Mouse (Mus musculus): Measurements from ENCODE around the gene Shroom3.

Shroom3 gene

DNA sequence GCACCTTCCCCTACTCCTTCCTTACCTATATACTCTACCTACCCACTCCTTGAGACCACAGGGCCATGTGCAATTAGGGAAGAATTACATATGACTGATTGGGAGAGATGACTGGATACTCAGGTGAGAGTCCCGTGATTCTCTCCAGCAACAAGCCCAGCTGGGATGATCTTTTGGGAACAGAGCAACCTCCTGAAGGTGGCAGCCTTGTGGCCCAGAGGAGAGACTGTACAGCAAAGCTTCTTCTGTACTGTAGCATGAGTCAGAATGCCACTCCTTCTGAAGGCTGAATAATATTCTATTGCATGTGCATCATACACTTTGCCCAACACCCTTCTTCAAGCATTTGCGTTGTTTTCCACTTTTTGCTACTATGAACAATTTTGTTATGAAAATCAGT, 319.4 kb downstream of the Shroom3 start:
- DNase-seq (ENCODE audit: low read depth, low spot score): no peak

DNA sequence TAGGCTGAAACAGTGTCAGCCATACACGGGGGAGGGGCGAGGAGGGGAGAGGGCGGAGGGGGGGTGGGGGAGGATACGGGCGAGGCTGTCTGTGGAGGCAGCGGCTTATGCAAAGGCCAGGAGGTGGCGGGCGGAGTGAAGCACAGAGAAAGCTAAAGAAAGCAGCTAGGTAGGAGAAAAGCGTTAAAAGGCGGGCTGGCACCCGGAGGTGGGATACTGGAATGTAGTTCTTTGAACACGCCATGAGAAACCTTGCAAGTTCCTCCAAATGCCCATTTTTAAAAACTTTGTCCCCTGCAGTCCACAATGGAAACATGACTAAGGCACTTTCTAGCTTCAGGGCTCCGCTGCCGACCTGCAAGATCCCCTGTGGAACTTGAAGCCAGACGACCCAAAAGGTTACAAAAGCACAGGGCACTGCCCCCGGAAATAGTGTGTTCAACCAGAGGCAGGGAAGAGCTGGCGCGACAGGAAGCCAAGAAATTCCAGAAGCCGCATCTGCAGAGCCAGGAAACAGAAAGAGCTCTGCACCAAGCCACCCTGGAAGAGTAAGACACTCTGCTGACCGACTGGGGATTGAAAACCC, 322.1 kb downstream of the Shroom3 start:
- no peak for DNase-seq (ENCODE audit: low read depth, low spot score)

DNA sequence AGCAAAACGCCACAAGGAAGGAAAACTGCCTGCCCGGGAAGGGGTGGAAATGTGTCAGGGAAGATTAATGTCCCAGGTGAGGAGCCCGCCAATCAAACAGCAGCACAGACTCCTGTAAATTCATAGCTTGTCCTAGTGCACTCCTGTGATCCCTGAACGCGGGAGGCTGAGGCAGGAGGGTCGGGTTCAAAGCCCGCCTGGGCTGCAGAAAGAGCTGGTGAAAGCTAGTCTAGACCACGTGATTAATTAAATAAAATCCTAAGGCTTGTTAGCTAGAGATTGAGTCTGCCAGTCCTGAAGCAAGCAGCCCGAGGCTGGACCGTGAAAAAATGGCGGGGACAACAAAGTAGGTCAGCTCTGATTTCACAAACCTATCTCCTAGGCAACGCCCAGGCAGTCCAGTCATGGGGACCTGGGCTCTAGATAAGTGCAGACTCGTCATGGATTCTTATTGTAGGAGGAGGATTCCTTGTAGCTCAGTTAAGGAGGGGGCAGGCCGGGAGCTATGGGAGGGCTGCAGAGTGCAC, 322.6 kb downstream of the Shroom3 start:
- no peak for DNase-seq (ENCODE audit: low read depth, low spot score)

DNA sequence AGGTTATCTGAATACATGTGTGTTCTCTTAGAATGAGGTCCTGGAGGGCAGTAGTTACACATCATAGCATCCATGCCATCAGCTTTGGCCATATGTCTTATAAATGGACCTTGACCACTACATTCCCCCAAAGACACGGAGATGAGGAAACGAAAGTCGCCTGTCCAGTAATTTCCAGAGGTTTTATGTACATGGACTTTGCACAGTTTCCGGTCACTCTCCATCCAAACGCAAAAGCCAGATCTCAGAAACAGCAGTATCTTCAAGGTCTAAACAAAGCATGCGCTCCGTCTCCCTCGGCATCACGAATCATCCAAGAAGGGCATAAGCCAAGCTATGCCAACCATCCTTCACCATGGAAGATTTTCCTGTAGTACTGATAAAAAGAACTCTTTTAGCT, 325.0 kb downstream of the Shroom3 start:
- DNase-seq (ENCODE audit: low read depth, low spot score): no peak

All from CD4-positive helper T cell, adult 2 months (primary cell).